Mouse (Mus musculus) liver, embryonic 12.5 days (tissue): Measurements from ENCODE around the gene Tpgs1. TPM values are rescaled to one million over a fixed set of nuclear protein-coding genes. Genes with fewer than 3 reads are reported as not detected.

Source experiments
- ATAC-seq: fragments of 200-750 bp; cut with Nextera tagmentation; 2 replicates; pipeline ENCODE4 v1.8.0; 2017; ENCODE audit warnings: moderate number of reproducible peaks, mild to moderate bottlenecking, moderate library complexity
- H3K27ac ChIP-seq: fragments of 300-500 bp; sonication (generic); 2 replicates; pipeline ENCODE4 v1.5.1; 2016; ENCODE audit warnings: mild to moderate bottlenecking
- H3K27me3 ChIP-seq: fragments of 300-500 bp; sonication (generic); replicated peaks from 2 replicates; pipeline ENCODE4 v1.6.1; 2016; ENCODE audit warnings: mild to moderate bottlenecking, moderate library complexity
- H3K36me3 ChIP-seq: fragments of 300-500 bp; sonication (generic); 2 replicates; pipeline ENCODE4 v1.6.1; 2016; ENCODE audit warnings: mild to moderate bottlenecking, moderate library complexity
- H3K4me1 ChIP-seq: fragments of 300-500 bp; sonication (generic); 2 replicates; pipeline ENCODE4 v1.6.1; 2016
- H3K4me2 ChIP-seq: fragments of 300-500 bp; sonication (generic); 2 replicates; pipeline ENCODE4 v1.6.1; 2016; ENCODE audit warnings: mild to moderate bottlenecking, moderate library complexity
- H3K4me3 ChIP-seq: fragments of 300-500 bp; sonication (generic); 2 replicates; pipeline ENCODE4 v1.5.1; 2016; ENCODE audit warnings: mild to moderate bottlenecking, moderate library complexity
- H3K9ac ChIP-seq: fragments of 300-500 bp; sonication (generic); 2 replicates; pipeline ENCODE4 v1.6.1; 2016; ENCODE audit warnings: mild to moderate bottlenecking, moderate library complexity
- H3K9me3 ChIP-seq: fragments of 300-500 bp; sonication (generic); replicated peaks from 2 replicates; pipeline ENCODE4 v1.6.1; 2016; ENCODE audit warnings: mild to moderate bottlenecking, moderate library complexity
- WGBS: fragments of 180-500 bp; shearing (Covaris S2); methylation state at CpG from one replicate; pipeline ENCODE4 v1.1.7; 2016; ENCODE audit not compliant: insufficient replicate concordance; 5-methylcytosine and 5-hydroxymethylcytosine counted together
- polyA plus RNA-seq: library from polyadenylated mRNA; unstranded; fragments of >200 nt; fragmentation: Nextera tagmentation; extraction: Ambion mirVana; gene quantifications from 2 replicates; pipeline ENCODE4 v1.2.1, GENCODE M21; 2016

The Tpgs1 gene
- polyA plus RNA-seq, 1 experiment from 2014 or later = 34.2 TPM

DNA sequence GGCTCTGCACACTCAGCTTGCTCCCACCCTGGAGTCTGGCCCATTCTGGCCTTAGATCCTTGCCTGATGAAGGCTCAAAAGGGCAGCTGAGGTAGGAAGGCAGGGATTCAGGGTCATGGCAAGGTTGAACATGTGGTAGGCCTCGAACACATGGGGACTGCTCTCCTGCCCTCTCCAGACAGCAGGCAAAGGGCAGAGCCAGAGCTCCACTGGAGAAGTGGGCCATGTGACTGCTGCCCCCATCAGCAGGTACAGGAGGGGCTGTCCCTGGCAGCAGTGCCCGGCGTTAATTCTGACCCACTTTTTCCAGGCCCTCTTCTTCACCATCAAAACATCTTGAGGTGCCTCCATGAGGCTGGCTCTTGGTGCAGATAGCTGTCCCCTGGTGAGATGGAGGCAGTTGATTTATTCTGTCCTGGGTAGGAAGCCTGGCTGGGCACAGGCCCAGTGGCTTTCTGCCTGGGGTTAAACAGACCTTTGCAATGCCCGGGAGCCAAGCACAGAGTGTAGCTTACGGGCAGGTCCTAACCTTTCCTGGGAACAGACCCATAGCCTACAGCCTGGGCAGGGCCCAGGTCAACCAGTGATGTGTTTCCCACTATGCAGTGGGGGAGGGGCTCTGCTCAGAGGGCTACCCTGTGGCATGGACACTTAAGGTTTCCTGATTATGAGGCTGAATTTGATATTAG, 37.4 kb downstream of the Tpgs1 start:
- no peak for ATAC-seq
- Histone ChIP-seq H3K4me3 (peak overlapping the region; percentile 89), H3K27ac (peak overlapping the region; percentile 96), H3K4me2 (peak overlapping the region; percentile 91), H3K36me3 (peaks cover 55% of the 10 kb centered on the region), H3K9me3 (no peaks in the 10 kb centered on the region), H3K27me3 (no peaks in the 10 kb centered on the region), H3K4me1 (peaks cover 71% of the 10 kb centered on the region), H3K9ac (peak overlapping the region; percentile 98)
- 62% methylated on average over 5 of the region's 5 CpGs for WGBS

DNA sequence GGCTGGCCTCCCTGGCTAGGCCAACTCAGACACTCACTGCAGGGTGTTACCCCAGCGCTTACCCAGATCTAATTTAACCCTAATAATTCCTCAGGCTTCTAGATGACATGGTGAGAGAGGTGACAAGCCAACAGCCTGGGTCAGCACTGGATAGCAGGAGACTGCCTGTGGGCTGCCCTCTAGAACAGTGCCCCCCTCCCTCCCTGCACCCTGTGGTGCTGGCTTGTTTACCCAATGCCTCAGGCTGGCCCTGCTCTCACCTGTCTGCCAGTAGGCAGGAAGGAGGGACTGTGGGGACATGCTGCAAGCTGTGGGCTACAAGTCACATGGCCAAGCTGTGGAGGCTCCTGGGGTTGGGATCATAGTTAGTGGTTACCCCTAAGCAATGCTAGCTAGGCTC, 38.0 kb downstream of the Tpgs1 start:
- Histone ChIP-seq H3K4me1 (peaks cover 77% of the 10 kb centered on the region), H3K9me3 (no peaks in the 10 kb centered on the region), H3K9ac (peak overlapping the region; percentile 98), H3K36me3 (peaks cover 61% of the 10 kb centered on the region), H3K27ac (peak overlapping the region; percentile 96), H3K4me2 (peak overlapping the region; percentile 91), H3K27me3 (no peaks in the 10 kb centered on the region), H3K4me3 (peak overlapping the region; percentile 89)
- no peak for ATAC-seq
- 58% methylated on average over 1 of the region's 1 CpGs for WGBS

DNA sequence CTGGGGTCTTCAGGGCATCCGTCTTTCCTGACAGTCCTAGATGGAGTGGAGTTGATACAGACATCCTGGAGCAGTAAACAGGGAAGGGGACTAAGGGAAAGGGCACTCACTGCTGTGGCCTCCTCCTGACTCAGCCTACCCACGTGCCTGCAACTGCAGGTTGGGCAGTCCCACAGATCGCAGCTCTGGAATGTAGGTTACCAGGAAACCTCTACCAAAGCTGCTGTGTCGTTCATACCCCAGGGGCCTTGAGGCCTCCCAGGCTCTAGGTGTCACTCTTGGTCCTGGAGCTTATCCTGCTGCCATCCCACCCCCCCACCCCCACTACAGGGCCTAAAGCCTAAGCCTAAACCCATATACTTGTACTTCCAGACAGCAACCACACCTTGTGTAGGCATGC, 38.6 kb downstream of the Tpgs1 start:
- Histone ChIP-seq H3K4me1 (peaks cover 83% of the 10 kb centered on the region), H3K9ac (peak overlapping the region; percentile 98), H3K4me2 (peak overlapping the region; percentile 91), H3K4me3 (peak overlapping the region; percentile 89), H3K9me3 (no peaks in the 10 kb centered on the region), H3K27me3 (no peaks in the 10 kb centered on the region), H3K27ac (peak overlapping the region; percentile 96), H3K36me3 (peaks cover 62% of the 10 kb centered on the region)
- ATAC-seq = no peak
- 54% methylated on average over 4 of the region's 4 CpGs for WGBS

DNA sequence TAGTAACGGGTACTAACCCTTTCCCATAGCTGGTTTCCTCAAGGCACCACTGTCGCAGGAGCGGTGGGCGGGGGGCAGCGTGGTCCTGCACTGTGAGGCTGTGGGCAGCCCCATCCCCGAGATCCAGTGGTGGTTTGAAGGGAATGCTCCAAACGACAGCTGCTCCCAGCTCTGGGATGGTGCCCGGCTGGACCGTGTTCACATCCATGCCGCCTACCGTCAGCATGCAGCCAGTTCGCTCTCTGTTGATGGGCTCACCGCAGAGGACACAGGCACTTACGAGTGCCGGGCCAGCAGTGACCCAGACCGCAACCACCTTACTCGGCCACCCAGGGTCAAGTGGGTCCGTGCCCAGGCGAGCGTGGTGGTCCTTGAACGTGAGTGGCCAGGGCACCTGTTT, 39.5 kb downstream of the Tpgs1 start:
- peaks cover 62% of the 10 kb centered on the region for H3K36me3 ChIP-seq

DNA sequence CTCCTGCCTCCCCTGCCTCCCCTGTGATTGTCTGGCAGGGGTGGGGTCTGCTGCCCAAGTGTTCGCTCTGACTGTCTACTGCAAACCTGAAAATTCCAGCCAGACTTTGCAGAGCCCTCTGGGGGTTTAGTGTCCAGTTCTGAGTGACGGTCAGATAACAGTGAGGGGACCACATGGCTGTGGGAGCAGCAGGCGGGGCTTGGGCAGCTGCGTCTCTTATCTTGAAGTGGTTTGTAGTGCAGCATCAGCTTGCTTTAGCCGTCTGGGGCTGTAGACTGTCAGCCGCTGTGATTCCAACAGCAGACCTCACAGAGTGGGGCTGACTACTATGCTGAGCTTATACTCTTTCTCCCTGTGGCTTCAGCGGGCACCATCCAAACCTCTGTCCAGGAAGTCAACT, 40.1 kb downstream of the Tpgs1 start:
- H3K4me2 ChIP-seq = peak overlapping the region; percentile 91
- ATAC-seq = no peak
- peaks cover 89% of the 10 kb centered on the region for H3K4me1 ChIP-seq
- WGBS = 33% methylated on average over 7 of the region's 7 CpGs
- H3K27ac ChIP-seq = peak overlapping the region; percentile 96; the same call in 1 of the 2 replicates
- peaks cover 62% of the 10 kb centered on the region for H3K36me3 ChIP-seq
- H3K9ac ChIP-seq = no peak overlapping the region; the same call in 1 of the 2 replicates
- H3K4me3 ChIP-seq = peak overlapping the region; percentile 18; the same call in 1 of the 2 replicates
- H3K27me3 ChIP-seq = peaks cover 7% of the 10 kb centered on the region
- no peaks in the 10 kb centered on the region for H3K9me3 ChIP-seq

More for the DNA sequence above, 39.5 kb downstream of the Tpgs1 start:
- H3K27me3 ChIP-seq = peaks cover under 1% of the 10 kb centered on the region; the same call in 1 of the 2 replicates
- peak overlapping the region; percentile 91 for H3K4me2 ChIP-seq
- H3K4me1 ChIP-seq = peaks cover 89% of the 10 kb centered on the region
- peak overlapping the region; percentile 18 for H3K4me3 ChIP-seq
- WGBS = 85% methylated on average over 21 of the region's 21 CpGs
- ATAC-seq = no peak
- H3K9ac ChIP-seq = peak overlapping the region; percentile 98
- H3K9me3 ChIP-seq = no peaks in the 10 kb centered on the region
- H3K27ac ChIP-seq = peak overlapping the region; percentile 96

DNA sequence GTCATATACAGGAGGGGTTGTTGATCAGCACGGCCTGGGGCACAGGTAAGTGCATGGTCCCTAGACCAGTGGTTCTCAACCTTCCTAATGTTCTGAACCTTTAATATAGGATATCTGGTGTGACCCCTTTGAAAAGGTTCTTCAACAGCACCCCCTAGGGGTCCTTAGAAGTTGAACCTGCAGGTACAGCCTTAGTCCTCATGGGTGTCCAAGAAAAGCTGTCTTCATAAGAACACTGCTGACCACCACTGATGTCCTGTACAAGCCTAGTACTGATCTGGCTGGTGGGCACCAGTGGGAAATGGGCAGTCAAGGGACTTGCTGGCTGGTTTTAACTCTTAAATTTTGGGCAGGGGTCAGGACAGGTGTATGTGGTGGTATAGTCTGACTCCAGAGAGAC, 42.9 kb downstream of the Tpgs1 start:
- peaks cover 80% of the 10 kb centered on the region for H3K4me1 ChIP-seq
- H3K4me3 ChIP-seq = no peak overlapping the region
- ATAC-seq = peak; percentile 42
- H3K9me3 ChIP-seq = no peaks in the 10 kb centered on the region
- no peak overlapping the region for H3K9ac ChIP-seq
- WGBS = 74% methylated on average over 1 of the region's 1 CpGs
- H3K4me2 ChIP-seq = 0 out of 2 replicates have a peak overlapping the region, but pooled peaks have one; percentile 52
- peaks cover 53% of the 10 kb centered on the region for H3K36me3 ChIP-seq
- peak overlapping the region; percentile 80 for H3K27ac ChIP-seq
- peaks cover 34% of the 10 kb centered on the region for H3K27me3 ChIP-seq

DNA sequence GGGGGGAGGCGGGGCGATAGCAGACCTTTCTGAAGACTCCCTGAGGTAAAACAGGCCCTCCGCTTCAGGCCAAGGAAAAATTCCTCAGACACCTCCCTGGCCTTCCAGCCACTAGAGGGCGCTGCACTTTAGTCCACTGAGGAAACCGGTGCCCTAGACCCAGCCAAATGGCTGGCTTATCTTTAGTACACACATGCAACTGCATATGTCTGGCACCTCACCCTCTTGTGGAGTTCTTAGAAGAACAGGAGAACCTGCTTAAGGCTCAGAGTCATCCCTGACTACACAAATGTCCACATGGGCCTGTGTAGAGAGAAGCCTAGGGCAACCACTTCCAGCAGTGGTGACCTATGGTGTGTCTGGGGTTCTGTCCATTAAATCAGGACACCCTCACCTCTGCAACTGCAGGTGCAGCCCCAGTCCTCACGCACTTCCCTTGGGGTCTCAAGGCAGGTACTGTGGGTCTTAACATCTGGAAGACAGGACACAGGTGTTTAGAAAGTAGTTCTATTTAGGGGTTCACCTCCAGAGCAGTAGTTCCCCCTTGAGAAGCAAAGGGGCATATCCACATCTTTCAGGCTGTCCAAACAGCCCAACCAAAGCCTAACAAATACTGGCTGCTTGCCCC, 43.4 kb downstream of the Tpgs1 start:
- ATAC-seq = peak; percentile 94
- H3K4me3 ChIP-seq = no peak overlapping the region
- H3K9ac ChIP-seq = peak overlapping the region; percentile 57
- 12% methylated on average over 4 of the region's 6 CpGs for WGBS
- H3K9me3 ChIP-seq = no peaks in the 10 kb centered on the region
- H3K27ac ChIP-seq = peak overlapping the region; percentile 92
- peaks cover 40% of the 10 kb centered on the region for H3K27me3 ChIP-seq
- peak overlapping the region; percentile 52 for H3K4me2 ChIP-seq
- H3K4me1 ChIP-seq = peaks cover 80% of the 10 kb centered on the region
- H3K36me3 ChIP-seq = peaks cover 47% of the 10 kb centered on the region

DNA sequence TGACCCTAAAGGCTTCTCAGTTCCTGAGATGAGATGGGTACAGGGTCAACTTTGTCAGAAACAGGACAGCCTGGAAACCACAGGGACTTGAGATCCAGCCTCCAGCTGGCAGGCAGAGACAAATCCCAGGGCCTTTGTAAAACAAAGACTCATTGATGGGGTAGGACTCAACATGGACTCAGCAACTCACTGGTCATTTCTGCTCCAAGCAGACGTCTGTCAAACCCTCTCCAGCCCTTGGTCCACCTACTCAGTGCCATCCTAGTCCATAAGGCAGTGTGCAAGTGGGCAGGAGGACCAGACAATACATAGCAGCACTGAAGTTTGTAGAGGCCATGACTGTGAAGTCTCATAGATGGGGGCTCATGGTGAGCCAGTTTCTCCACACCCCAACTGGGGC, 44.0 kb downstream of the Tpgs1 start:
- Histone ChIP-seq H3K9ac (peak overlapping the region; percentile 57), H3K4me1 (peaks cover 77% of the 10 kb centered on the region), H3K4me3 (no peak overlapping the region), H3K36me3 (peaks cover 41% of the 10 kb centered on the region), H3K27ac (peak overlapping the region; percentile 92), H3K4me2 (peak overlapping the region; percentile 52), H3K27me3 (peaks cover 46% of the 10 kb centered on the region), H3K9me3 (no peaks in the 10 kb centered on the region)
- ATAC-seq = no peak
- 25% methylated on average over 1 of the region's 1 CpGs for WGBS

DNA sequence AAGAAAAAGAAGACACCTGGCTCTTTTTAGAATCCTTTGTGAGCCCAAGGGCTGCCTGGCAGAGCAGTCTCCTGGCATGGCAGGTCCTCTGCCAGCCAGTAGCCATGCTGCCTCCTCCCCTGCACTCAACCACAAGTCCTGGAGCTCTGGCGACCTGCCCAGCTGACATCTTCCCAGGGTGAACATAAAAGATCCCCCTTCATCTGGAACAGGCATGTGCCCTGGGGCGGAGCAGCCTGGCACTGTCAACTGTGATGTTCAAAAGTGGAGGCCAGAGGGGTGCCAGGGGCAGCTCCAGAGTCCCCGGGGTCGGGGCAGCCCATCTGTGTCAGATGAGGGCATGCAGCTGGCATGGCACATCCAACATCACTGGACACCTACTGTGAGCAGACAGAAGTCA, 45.8 kb downstream of the Tpgs1 start:
- 52% methylated on average over 4 of the region's 4 CpGs for WGBS
- H3K4me1 ChIP-seq = peaks cover 58% of the 10 kb centered on the region

DNA sequence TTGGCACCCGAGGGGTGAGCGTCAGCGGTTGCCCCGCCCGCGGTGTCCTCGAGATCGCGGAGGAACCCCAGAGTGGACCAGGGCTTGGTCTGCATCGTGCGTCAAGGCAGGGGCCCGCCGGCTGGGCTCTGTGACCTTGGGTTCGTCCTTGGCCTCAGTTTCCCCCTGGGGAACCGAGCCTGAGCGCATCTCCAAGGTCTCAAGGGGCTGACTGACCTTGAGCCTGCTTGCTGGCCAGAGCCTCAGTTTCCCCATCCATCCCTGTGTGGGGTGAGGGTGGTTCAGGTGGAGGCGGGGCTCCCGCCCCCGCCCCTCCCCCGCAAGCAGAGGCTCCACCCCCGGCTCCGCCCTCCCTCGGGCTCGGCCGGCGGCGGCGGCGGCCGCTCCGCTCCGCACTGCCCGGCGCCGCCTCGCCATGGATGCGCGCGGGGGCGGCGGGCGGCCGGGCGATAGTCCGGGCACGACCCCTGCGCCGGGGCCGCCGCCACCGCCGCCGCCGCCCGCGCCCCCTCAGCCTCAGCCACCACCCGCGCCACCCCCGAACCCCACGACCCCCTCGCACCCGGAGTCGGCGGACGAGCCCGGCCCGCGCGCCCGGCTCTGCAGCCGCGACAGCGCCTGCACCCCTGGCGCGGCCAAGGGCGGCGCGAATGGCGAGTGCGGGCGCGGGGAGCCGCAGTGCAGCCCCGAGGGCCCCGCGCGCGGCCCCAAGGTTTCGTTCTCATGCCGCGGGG, 47.3 kb downstream of the Tpgs1 start, which contains the start of gene Hcn2:
Gene Hcn2 (plus strand): TSS at position 381 of the 734 bp plus-strand sequence.
- Histone ChIP-seq H3K4me3 (peak within 1 kb of the TSS; percentile 66), H3K36me3 (peaks cover 9% of the 10 kb centered on the region), H3K9ac (peak within 1 kb of the TSS; percentile 41; the same call in 1 of the 2 replicates), H3K9me3 (no peaks in the 10 kb centered on the region), H3K4me2 (peak within 1 kb of the TSS; percentile 86), H3K27ac (no peak within 1 kb of the TSS), H3K4me1 (peaks cover 44% of the 10 kb centered on the region), H3K27me3 (peaks cover 78% of the 10 kb centered on the region)
- no peak for ATAC-seq
- 2% methylated on average over 58 of the region's 91 CpGs for WGBS

More for the DNA sequence above, 45.8 kb downstream of the Tpgs1 start:
- H3K9ac ChIP-seq = no peak overlapping the region
- no peak overlapping the region for H3K27ac ChIP-seq
- no peak overlapping the region for H3K4me3 ChIP-seq
- no peak overlapping the region for H3K4me2 ChIP-seq
- peaks cover 64% of the 10 kb centered on the region for H3K27me3 ChIP-seq
- H3K9me3 ChIP-seq = no peaks in the 10 kb centered on the region
- H3K36me3 ChIP-seq = peaks cover 23% of the 10 kb centered on the region
- no peak for ATAC-seq

DNA sequence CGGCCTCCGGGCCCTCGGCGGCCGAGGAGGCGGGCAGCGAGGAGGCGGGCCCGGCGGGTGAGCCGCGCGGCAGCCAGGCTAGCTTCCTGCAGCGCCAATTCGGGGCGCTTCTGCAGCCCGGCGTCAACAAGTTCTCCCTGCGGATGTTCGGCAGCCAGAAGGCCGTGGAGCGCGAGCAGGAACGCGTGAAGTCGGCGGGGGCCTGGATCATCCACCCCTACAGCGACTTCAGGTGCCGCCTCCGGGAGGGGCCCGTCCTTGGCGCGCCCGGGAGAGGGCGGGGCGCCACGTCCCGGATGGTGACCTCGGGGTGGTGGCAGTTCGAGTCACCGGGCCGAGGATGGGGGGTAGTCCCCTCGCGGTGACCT, 47.8 kb downstream of the Tpgs1 start:
- Histone ChIP-seq H3K36me3 (peaks cover 3% of the 10 kb centered on the region), H3K4me1 (peaks cover 39% of the 10 kb centered on the region), H3K9me3 (no peaks in the 10 kb centered on the region), H3K4me2 (peak overlapping the region; percentile 86), H3K4me3 (peak overlapping the region; percentile 66), H3K9ac (peak overlapping the region; percentile 41; the same call in 1 of the 2 replicates), H3K27ac (no peak overlapping the region), H3K27me3 (peaks cover 84% of the 10 kb centered on the region)
- no peak for ATAC-seq
- WGBS = 4% methylated on average over 44 of the region's 44 CpGs
